Mouse (Mus musculus): Measurements from ENCODE around the gene U90926.

The U90926 gene

GRCm38 (mm10) chr5:92215308-92215707 lies at the start of gene U90926:
Gene U90926 (minus strand): TSS chr5:92215408.
- no peak for DNase-seq

GRCm38 (mm10) chr5:92263761-92264359 lies 48.7 kb upstream of the U90926 start:
- DNase-seq, result peak; percentile 76

GRCm38 (mm10) chr5:92262646-92263045 lies 47.4 kb upstream of the U90926 start:
- DNase-seq, result no peak

DNA sequence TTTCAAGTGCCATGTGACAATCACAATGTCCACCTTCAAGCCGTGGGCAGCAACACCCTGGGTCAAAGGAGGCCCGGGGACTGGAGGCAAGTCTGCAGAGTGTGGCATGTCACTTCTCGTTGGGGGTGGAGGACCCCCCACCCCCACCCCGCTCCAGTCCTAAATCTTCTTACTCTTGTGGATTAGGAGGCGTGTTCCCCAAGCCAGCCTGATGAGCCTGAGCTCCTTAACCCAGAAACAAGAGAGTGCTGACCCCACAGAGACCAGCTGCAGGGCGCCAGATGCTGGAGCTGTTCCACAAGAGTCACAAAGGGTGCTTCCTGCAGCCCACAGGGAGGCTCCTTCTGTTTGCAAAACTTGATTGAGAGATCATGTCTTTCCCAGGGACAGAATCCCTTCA lies 41.0 kb upstream of the U90926 start, which contains the start of gene Ppef2:
TSS of gene Ppef2 (minus strand) at position 61 of the 400 bp plus-strand sequence.
- DNase-seq, result no peak

DNA sequence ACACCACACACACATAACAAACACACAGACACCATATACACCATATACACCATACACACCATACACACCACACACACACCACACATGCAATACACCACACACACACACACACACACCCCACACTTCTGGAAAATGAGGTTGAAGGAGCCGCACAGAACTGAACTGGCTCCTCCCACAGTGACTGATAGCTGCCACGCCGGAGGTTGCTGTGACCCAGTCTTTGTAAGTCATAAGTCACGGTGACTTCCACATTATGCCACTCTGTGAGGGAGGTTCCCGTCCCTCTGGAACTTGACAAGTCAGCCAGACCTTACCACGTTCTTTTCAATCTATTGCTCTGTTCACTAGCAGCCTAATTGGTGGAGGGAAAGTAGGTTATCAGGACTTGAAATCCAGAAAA lies 39.3 kb upstream of the U90926 start:
- DNase-seq, result no peak

DNA sequence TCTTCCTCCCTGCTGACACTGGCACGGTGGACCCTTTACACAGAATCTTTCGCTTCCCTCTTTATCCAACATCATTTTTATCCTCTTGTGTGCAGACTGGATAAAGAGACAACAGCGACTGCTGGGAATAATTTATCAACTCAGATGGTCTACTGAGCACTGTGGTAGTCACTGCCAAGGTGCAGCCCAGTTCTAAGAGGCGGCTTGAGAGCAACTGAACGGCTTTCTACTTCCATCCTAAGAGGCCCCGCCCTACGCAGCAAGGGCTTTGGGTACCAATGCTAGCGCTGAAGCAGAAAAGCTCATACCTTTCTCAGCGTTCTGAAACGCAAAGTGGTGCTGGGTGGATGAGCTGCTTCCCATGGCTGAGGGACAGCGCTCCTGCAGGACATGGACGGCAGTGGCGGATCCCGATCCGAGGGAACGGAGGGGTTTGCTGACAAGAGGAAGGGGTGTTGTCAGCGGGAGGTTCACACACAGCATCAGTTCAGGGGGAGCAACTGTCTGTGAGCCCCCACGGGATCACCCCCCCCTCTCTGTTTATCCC lies 37.7 kb upstream of the U90926 start:
- DNase-seq, result peak; percentile 48

GRCm38 (mm10) chr5:92252031-92252430 lies 36.8 kb upstream of the U90926 start:
- DNase-seq, result no peak

DNA sequence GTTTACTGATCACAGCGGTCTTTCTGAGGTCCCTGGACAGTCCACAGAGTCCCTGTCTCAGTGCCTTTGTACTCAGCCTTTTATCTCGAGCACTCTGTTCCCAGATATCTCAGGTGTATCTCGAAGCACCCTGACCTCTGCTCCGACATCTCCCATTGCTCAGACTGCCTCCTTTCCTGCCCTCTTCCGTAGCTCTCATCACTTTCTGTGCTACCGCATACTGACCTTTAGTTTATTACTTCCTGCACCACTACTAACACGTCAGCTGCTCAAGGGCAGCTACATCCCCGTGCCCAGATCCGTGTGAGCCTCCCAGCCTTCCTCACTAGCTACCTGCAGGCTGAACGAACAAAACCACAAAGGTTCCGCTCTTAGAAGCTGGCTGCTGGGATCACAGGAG lies 33.4 kb upstream of the U90926 start:
- DNase-seq, result no peak

- no peak for DNase-seq
Measured at GRCm38 (mm10) chr5:92245483-92245882, 30.3 kb upstream of the U90926 start.

- DNase-seq, result no peak
Measured at GRCm38 (mm10) chr5:92244900-92245299, 29.7 kb upstream of the U90926 start.

DNA sequence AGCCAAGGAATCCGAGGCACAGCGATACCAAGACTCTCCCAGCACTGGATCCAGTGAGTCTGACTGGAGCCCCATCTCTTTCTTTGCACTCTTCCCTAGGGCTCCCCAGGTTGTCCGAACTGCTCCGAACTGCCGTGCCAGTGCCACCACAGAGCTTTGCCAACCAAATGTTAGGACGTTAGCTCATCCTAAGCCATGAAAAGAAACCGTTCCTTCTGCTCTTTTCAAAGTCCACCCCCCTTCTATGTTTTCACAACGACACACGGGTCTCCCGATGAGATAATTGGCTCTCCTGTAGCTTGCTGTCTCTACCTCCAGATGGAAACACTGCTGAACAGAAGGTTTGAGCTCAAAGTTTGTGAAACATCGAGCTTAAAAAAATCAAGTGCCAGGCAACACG lies 25.6 kb upstream of the U90926 start:
- no peak for DNase-seq

- DNase-seq, result peak; percentile 78
Measured at GRCm38 (mm10) chr5:92239333-92240232, 24.4 kb upstream of the U90926 start.

DNA sequence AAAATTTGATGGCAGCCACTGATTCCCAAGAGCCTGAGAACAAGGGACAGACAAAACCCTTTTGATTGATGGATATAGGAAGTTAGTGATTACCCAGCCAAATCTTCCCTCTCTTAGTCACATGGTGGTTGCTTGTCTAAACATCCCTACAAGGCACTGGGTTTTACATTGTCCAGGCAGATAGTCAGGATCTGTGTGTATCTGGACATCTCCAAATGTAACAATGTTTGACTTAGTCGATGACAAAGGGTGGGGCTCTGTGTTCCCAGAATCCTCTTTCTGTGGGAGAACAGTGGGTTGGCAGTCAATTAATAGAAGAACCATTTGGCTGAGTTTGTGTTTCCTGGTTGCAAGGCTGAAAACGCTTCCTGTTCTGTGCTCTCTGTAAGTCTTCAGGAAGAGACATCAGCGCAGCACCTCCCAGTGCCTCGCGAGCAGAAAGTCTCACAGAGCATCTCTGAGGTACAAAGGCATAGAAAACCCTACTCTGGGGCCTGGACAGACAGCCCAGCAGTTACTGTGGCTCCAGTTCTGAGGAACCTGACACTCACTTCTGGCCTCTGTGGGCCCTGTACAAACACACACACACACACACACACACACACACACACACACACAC lies 19.8 kb upstream of the U90926 start:
- DNase-seq, result no peak

- no peak for DNase-seq
Measured at GRCm38 (mm10) chr5:92233366-92233765, 18.2 kb upstream of the U90926 start.

- no peak for DNase-seq
Measured at GRCm38 (mm10) chr5:92231836-92232235, 16.6 kb upstream of the U90926 start.

DNA sequence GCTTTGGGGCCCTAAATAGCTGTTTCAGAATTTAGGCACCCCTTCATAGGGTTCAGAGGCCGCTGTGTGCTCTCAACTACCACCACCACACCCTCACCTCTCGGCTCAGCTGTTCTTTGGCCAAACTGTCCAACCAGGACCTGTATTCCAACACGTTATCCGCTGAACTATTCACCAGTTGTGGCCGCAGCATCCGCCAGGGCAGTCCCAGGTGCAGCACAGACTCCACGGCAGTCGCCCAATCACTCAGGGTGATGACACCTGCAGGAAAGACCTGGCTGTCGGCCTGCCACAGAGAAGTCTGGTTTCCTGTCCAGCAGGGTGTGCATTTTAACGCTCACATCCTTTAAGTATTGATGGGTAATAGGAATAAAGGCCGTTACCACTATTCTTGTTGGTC lies 15.1 kb upstream of the U90926 start:
- no peak for DNase-seq

DNA sequence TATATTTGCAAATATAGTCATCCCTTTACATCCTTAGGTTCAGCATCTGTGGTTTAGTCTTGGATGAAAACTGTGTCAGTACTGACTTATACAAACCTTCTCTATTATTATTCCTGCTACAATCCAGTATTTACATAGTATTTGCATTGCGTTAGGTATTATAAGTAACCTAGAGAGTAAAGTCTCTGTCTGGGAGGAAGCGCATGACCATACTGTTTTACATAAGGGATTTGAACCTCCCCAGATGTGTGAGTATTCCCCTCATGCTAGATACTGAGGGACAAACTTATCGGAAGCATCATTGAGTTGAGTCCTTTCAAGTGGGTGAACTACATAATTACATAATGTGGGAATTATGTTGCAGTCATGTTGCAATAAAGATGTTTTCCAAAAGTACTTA lies 14.3 kb upstream of the U90926 start:
- no peak for DNase-seq

DNA sequence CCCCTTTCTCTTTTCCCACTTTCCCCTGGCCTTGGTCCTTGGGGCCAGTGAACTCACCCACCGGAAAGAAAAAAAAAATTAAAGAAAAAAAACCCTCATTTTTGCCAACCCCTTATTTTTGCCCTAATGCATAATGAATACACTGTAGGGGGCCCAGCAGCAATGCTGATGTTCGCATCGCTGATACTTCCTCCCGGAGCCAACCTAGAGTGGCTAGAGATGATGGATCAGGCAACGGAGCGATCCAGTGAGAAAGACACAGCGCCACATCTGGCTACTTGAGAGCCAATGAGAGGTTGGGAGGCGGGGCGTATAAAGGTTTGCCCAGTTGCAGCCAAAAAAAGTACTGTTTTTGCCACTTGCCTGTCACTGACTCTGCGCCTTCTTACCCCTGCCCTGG lies 13.6 kb upstream of the U90926 start:
- no peak for DNase-seq

DNA sequence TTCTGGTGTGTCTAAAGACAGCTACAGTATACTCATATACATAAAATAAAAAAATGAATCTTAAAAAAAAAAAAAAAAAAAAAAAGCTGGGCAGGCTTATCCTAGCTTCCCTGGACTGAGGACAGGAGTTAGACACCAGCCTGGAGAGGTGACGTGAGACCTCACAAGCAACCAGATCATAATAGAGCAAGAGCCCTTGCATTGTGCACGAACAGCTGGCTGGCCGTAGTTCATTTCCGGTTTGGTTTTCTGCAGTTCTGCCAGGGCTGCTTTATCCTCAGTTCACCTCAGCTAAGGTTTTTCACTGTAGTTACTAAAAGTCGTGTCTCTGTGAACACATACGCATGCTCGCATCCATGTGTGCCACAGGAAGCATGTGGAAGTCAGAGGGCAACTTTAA lies 12.6 kb upstream of the U90926 start:
- no peak for DNase-seq

GRCm38 (mm10) chr5:92220287-92220902 lies 5.2 kb upstream of the U90926 start:
- DNase-seq, result no peak

GRCm38 (mm10) chr5:92219826-92220225 lies 4.6 kb upstream of the U90926 start:
- no peak for DNase-seq

- DNase-seq, result no peak
Measured at GRCm38 (mm10) chr5:92218915-92219793, 3.9 kb upstream of the U90926 start.

Data from right cerebral cortex, postnatal 4 days (tissue).